ENCODE assay signal across 8 mouse cellular contexts in genomic region chr17:34023678-34024077, GRCm38 (mm10). TPM values are rescaled to one million over a fixed set of nuclear protein-coding genes. Genes with fewer than 3 reads are reported as not detected.
DNase-seq lines count a peak whose midpoint lies in the region; ATAC-seq lines count a peak whose summit lies in the region.

No protein-coding gene starts in this region.

- H3K4me3 ChIP-seq in heart, embryonic 14.5 days (ENCODE audit: control insufficient read depth in 1 of 2, insufficient read depth in 1 of 2, low read depth in 1 of 2, low read length in 2 of 2): peak overlapping the region; percentile 80 to 88
- peak overlapping the region; percentile 92 for H3K4me3 ChIP-seq in brown adipose tissue, adult 24 weeks (ENCODE audit: insufficient read depth, low read depth, low read length)
- H3K4me3 ChIP-seq in hindbrain, embryonic 12.5 days: peak overlapping the region; percentile 77
- peak overlapping the region; percentile 95 for H3K4me3 ChIP-seq in midbrain, embryonic 12.5 days

- peak overlapping the region in 1 of 2 experiments; percentile 89; a peak in 1 of 4 replicates for H3K27ac ChIP-seq in heart, embryonic 14.5 days (replicated peaks in 1 of 2; ENCODE audit: control insufficient read depth in 1 of 2, insufficient read depth in 1 of 2, low read depth in 2 of 2, low read length in 2 of 2)
- H3K27ac ChIP-seq in brown adipose tissue, adult 24 weeks (replicated peaks; ENCODE audit: low read depth, low read length): no peak overlapping the region
- peak overlapping the region; percentile 97 for H3K27ac ChIP-seq in hindbrain, embryonic 12.5 days
- H3K27ac ChIP-seq in midbrain, embryonic 12.5 days (replicated peaks): peak overlapping the region; percentile 96

- 63% methylated on average over 9 of the region's 9 CpGs for WGBS in heart, embryonic 14.5 days
- WGBS in hindbrain, embryonic 12.5 days: 64% methylated on average over 9 of the region's 9 CpGs
- 62% methylated on average over 9 of the region's 9 CpGs for WGBS in midbrain, embryonic 12.5 days

- H3K9me3 ChIP-seq in heart, embryonic 14.5 days (ENCODE audit: control insufficient read depth, low read length): peaks cover 2% of the 10 kb centered on the region; the same call in 1 of the 2 replicates
- peaks cover 14% of the 10 kb centered on the region; the same call in 1 of the 2 replicates for H3K9me3 ChIP-seq in hindbrain, embryonic 12.5 days (replicated peaks)
- peaks cover 13% of the 10 kb centered on the region for H3K9me3 ChIP-seq in midbrain, embryonic 12.5 days

- H3K9ac ChIP-seq in heart, embryonic 14.5 days (ENCODE audit: low read length): peak overlapping the region; percentile 91
- peak overlapping the region; percentile 88 for H3K9ac ChIP-seq in hindbrain, embryonic 12.5 days
- peak overlapping the region; percentile 88 for H3K9ac ChIP-seq in midbrain, embryonic 12.5 days (replicated peaks)

- DNase-seq in heart, adult 9 months (ENCODE audit: low spot score in 2 of 2): no peak
- DNase-seq in layer of hippocampus, postnatal 14 days (ENCODE audit: low spot score in 2 of 2): no peak
- DNase-seq in gastrocnemius, postnatal 36 days: no peak

- no peak for ATAC-seq in heart, embryonic 14.5 days (ENCODE audit: insufficient number of reproducible peaks, insufficient read depth, low FRiP score, low read depth)
- no peak for ATAC-seq in hindbrain, embryonic 12.5 days (ENCODE audit: low FRiP score)
- ATAC-seq in midbrain, embryonic 12.5 days (ENCODE audit: low FRiP score, low read depth): no peak
- ATAC-seq in monocyte, adult 5-6 weeks (replicated peaks; ENCODE audit: insufficient number of reproducible peaks, low FRiP score, low TSS enrichment, poor library complexity, severe bottlenecking): no peak

- intact Hi-C loops in gastrocnemius, postnatal 36 days (cut with DNase I): no loop called here

- peak overlapping the region; percentile 95 for H3K4me2 ChIP-seq in heart, embryonic 14.5 days (ENCODE audit: low read length)
- peak overlapping the region; percentile 89 for H3K4me2 ChIP-seq in hindbrain, embryonic 12.5 days (replicated peaks)
- H3K4me2 ChIP-seq in midbrain, embryonic 12.5 days (replicated peaks): peak overlapping the region; percentile 88

- peaks cover 13 to 32% of the 10 kb centered on the region in 2 experiments for H3K4me1 ChIP-seq in heart, embryonic 14.5 days (ENCODE audit: control insufficient read depth in 2 of 2, insufficient read depth in 2 of 2, low read length in 2 of 2)
- peaks cover 6% of the 10 kb centered on the region; the same call in 1 of the 2 replicates for H3K4me1 ChIP-seq in brown adipose tissue, adult 24 weeks (ENCODE audit: control insufficient read depth, insufficient read depth, insufficient read length, low read length)
- H3K4me1 ChIP-seq in hindbrain, embryonic 12.5 days: peaks cover 47% of the 10 kb centered on the region
- H3K4me1 ChIP-seq in midbrain, embryonic 12.5 days: peaks cover 45% of the 10 kb centered on the region

- no peaks in the 10 kb centered on the region for H3K27me3 ChIP-seq in heart, embryonic 14.5 days (ENCODE audit: control insufficient read depth, insufficient read depth, low read length)
- H3K27me3 ChIP-seq in hindbrain, embryonic 12.5 days: no peaks in the 10 kb centered on the region
- no peaks in the 10 kb centered on the region for H3K27me3 ChIP-seq in midbrain, embryonic 12.5 days

- peaks cover 30% of the 10 kb centered on the region for H3K36me3 ChIP-seq in heart, embryonic 14.5 days (ENCODE audit: control insufficient read depth, insufficient read depth, low read length)
- peaks cover 37% of the 10 kb centered on the region for H3K36me3 ChIP-seq in hindbrain, embryonic 12.5 days
- peaks cover 40% of the 10 kb centered on the region for H3K36me3 ChIP-seq in midbrain, embryonic 12.5 days

RNA-seq across cellular contexts. Expression of gene Ring1, which starts 0.8 kb away (rescaled TPM):
- 5.4 and 7.4 TPM in 2 replicates for polyA plus RNA-seq in heart, embryonic 14.5 days (2014; fragmentation: Nextera tagmentation; extraction: Ambion mirVana)
- polyA plus RNA-seq in brown adipose tissue, adult 24 weeks (2012; ENCODE audit: insufficient read depth, insufficient read length, missing spikeins): 10.2 and 10.3 TPM in 2 replicates
- 28.2 and 29.7 TPM in 2 replicates for polyA plus RNA-seq in hindbrain, embryonic 12.5 days (2016; fragmentation: Nextera tagmentation; extraction: Ambion mirVana)
- 25.2 and 27.0 TPM in 2 replicates for polyA plus RNA-seq in midbrain, embryonic 12.5 days (2016; fragmentation: Nextera tagmentation; extraction: Ambion mirVana)
- 10.9 to 15.5 TPM (median 15.1 TPM) in 3 replicates for total RNA-seq in monocyte, adult 5-6 weeks (2017)
- 10 to 100 TPM; 32.5 to 37.8 TPM for total RNA-seq in layer of hippocampus, postnatal 14 days (2021)
- 10 to 100 TPM; 11.7 to 12.4 TPM for total RNA-seq in gastrocnemius, postnatal 36 days (2021)

RNA-seq across cellular contexts. Expression of gene H2-Ke6, which starts 4.2 kb away (rescaled TPM):
- 46.8 and 57.7 TPM in 2 replicates for polyA plus RNA-seq in heart, embryonic 14.5 days (2014; fragmentation: Nextera tagmentation; extraction: Ambion mirVana)
- 214 and 236 TPM in 2 replicates for polyA plus RNA-seq in brown adipose tissue, adult 24 weeks (2012; ENCODE audit: insufficient read depth, insufficient read length, missing spikeins)
- 57.5 and 67.6 TPM in 2 replicates for polyA plus RNA-seq in hindbrain, embryonic 12.5 days (2016; fragmentation: Nextera tagmentation; extraction: Ambion mirVana)
- polyA plus RNA-seq in midbrain, embryonic 12.5 days (2016; fragmentation: Nextera tagmentation; extraction: Ambion mirVana): 110 and 131 TPM in 2 replicates
- total RNA-seq in monocyte, adult 5-6 weeks (2017): 77.7 to 117 TPM (median 111 TPM) in 3 replicates
- total RNA-seq in layer of hippocampus, postnatal 14 days (2021): 10 to 100 TPM; 48.0 to 48.7 TPM
- 10 to 100 TPM; 55.5 to 64.2 TPM for total RNA-seq in gastrocnemius, postnatal 36 days (2021)

RNA-seq across cellular contexts. Expression of gene Slc39a7, which starts 7.8 kb away (rescaled TPM):
- polyA plus RNA-seq in heart, embryonic 14.5 days (2014; fragmentation: Nextera tagmentation; extraction: Ambion mirVana): 48.0 and 53.2 TPM in 2 replicates
- 40.0 and 44.7 TPM in 2 replicates for polyA plus RNA-seq in brown adipose tissue, adult 24 weeks (2012; ENCODE audit: insufficient read depth, insufficient read length, missing spikeins)
- 179 and 187 TPM in 2 replicates for polyA plus RNA-seq in hindbrain, embryonic 12.5 days (2016; fragmentation: Nextera tagmentation; extraction: Ambion mirVana)
- polyA plus RNA-seq in midbrain, embryonic 12.5 days (2016; fragmentation: Nextera tagmentation; extraction: Ambion mirVana): 180 and 184 TPM in 2 replicates
- total RNA-seq in monocyte, adult 5-6 weeks (2017): 105 to 116 TPM (median 115 TPM) in 3 replicates
- 10 to 100 TPM; 91.2 to 97.5 TPM for total RNA-seq in layer of hippocampus, postnatal 14 days (2021)
- total RNA-seq in gastrocnemius, postnatal 36 days (2021): 10 to 100 TPM; 40.8 to 45.2 TPM

RNA-seq across cellular contexts. Expression of gene Rxrb, which starts 7.9 kb away (rescaled TPM):
- 14.2 and 16.4 TPM in 2 replicates for polyA plus RNA-seq in heart, embryonic 14.5 days (2014; fragmentation: Nextera tagmentation; extraction: Ambion mirVana)
- 23.6 and 38.7 TPM in 2 replicates for polyA plus RNA-seq in brown adipose tissue, adult 24 weeks (2012; ENCODE audit: insufficient read depth, insufficient read length, missing spikeins)
- polyA plus RNA-seq in hindbrain, embryonic 12.5 days (2016; fragmentation: Nextera tagmentation; extraction: Ambion mirVana): 64.9 and 68.3 TPM in 2 replicates
- 68.0 and 68.4 TPM in 2 replicates for polyA plus RNA-seq in midbrain, embryonic 12.5 days (2016; fragmentation: Nextera tagmentation; extraction: Ambion mirVana)
- total RNA-seq in monocyte, adult 5-6 weeks (2017): 34.6 to 41.0 TPM (median 40.7 TPM) in 3 replicates
- 10 to 100 TPM; 70.9 to 72.1 TPM for total RNA-seq in layer of hippocampus, postnatal 14 days (2021)
- 10 to 100 TPM; 34.5 to 35.3 TPM for total RNA-seq in gastrocnemius, postnatal 36 days (2021)

RNA-seq across cellular contexts. Expression of gene Col11a2, which starts 15.6 kb away (rescaled TPM):
- polyA plus RNA-seq in heart, embryonic 14.5 days (2014; fragmentation: Nextera tagmentation; extraction: Ambion mirVana): 0.32 and 0.51 TPM in 2 replicates
- 0.38 and 1.0 TPM in 2 replicates for polyA plus RNA-seq in brown adipose tissue, adult 24 weeks (2012; ENCODE audit: insufficient read depth, insufficient read length, missing spikeins)
- polyA plus RNA-seq in hindbrain, embryonic 12.5 days (2016; fragmentation: Nextera tagmentation; extraction: Ambion mirVana): 7.8 and 18.0 TPM in 2 replicates
- 2.3 and 4.0 TPM in 2 replicates for polyA plus RNA-seq in midbrain, embryonic 12.5 days (2016; fragmentation: Nextera tagmentation; extraction: Ambion mirVana)
- 1.5 to 11.2 TPM (median 4.7 TPM) in 3 replicates for total RNA-seq in monocyte, adult 5-6 weeks (2017)
- 10 to 100 TPM; 26.8 to 27.4 TPM for total RNA-seq in layer of hippocampus, postnatal 14 days (2021)
- 1 to 10 TPM; 9.3 to 9.6 TPM for total RNA-seq in gastrocnemius, postnatal 36 days (2021)
